Mouse (Mus musculus): ENCODE measurements around the gene Sufu. TPM values are rescaled to one million over a fixed set of nuclear protein-coding genes. Genes with fewer than 3 reads are reported as not detected.
A peak's percentile ranks its signal among the peaks of the same experiment; 100 is the strongest.

The Sufu gene
- total RNA-seq, 2 experiments from 2014 or later = 30.5 to 34.6 TPM

GRCm38 (mm10) chr19:46389872-46390271, 6.8 kb upstream of the Sufu start:
- DNase-seq (ENCODE audit: low spot score in 2 of 2) = no peak

GRCm38 (mm10) chr19:46392018-46392417, 4.7 kb upstream of the Sufu start:
- DNase-seq (ENCODE audit: low spot score in 2 of 2) = no peak

DNA sequence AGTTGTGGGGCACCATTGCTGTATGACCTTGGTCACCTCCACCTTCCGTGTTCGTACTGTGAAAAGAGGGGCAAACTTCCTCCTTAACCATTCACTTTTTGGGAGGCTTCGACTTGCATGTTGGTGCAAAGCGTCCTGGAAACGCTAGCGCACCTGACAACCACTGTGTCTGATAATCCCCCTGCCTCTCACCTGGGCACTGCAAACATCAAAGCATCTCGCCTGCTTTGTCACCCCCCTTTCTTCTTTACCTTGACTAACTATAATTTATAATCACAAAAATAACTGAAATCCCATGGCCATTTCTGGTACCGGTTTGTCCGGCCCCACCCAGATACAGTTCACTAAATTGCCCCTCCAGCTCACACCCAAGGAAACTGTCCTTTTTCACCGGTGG, 2.0 kb upstream of the Sufu start:
- DNase-seq (ENCODE audit: low spot score in 2 of 2) = no peak

DNA sequence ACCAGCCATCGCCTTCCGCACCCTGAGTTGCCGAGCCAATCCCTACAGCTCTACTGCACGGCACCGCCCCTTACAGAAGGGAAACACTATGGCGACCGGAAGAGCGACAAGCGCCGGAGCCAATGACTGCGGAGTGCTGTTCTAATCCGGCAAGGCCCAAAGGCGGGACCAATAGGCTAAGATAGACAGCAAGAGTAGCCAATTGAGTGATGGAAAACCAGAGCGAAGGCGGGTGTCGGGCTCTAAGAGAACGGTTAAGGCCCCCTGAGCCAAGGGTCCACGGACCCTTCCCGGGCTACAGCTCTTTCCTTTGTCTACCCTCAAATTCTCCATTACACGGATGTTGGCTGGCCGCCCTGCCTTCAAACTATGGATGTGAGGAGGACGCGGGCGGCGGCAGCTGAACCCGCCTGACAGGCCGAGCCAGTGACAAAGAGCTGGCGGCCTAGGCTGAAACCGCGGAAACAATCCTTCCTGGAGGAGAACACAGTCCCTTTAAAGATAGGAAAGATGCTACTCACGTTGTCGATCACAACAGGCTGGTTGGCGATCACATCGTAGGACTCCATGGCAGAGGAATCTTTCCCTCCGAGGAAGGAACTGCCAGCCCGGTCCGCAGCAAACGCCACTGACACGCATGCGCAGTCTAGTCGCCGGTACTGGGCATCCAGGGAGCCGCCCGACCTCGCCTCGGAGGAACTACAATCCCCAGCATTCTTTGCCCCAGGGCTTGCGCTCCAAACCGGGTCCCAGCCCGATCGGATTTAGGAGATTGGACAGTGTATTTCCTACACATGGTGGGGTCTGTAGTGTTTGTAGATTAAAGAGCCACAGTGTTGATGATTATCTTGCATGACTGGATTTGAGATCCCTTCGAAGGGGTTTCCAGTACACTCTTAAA, 1.3 kb upstream of the Sufu start, which contains the start of gene Actr1a:
Gene Actr1a (minus strand): TSS at position 640 of the 901 bp plus-strand sequence.
- DNase-seq (ENCODE audit: low spot score in 2 of 2) = peak; percentile 79 to 95

GRCm38 (mm10) chr19:46396109-46396508, 587 bp upstream of the Sufu start:
- DNase-seq (ENCODE audit: low spot score in 2 of 2) = no peak

DNA sequence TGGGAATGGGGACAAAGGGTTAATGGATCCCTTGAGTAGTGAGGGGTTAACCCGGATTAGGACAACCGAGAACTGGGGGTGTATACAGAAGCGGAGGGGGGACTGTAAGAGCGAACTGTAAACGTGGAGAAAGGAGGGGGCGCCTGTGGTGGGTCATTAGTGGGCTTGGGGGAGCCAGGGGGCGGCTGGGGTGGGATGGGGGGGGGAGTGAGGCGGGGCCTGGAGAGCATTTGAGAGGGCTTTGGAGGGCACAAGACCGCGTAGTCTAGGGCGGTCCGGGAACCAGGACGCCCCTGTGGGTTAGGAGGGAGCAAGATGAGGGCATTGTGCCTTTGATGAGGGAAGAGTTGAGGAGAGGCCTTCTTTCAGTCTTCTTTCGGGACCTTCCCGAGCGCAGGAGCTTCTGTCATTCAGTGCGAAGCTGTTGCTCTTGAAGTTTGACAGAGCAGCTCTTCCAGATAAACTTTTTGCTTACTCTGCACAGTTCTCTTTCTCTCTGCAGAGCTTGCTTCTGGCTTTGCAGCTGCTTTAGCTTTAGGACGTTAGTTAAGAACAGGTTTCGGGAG, 823 bp downstream of the Sufu start:
- DNase-seq (ENCODE audit: low spot score in 2 of 2) = no peak

DNA sequence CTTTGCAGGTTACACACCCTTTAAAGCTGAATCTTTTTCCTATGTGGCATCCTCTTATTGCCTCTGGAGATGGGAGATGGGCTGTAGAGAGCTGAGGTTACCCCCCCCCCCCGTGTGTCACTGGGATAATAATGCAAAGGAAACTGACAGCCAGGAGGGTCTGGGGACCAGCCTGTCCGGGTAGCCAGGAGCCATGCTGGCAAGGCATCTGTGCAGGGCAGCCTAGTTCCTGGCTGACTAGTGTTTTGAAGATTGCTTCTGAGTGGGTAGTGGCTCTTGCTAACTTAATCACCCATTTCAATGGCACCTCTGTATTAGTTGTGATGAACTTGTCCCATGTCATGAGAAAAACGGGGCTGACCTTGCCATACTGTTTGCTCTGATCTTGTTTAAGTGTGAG, 1.7 kb downstream of the Sufu start:
- no peak for DNase-seq (ENCODE audit: low spot score in 2 of 2)

- DNase-seq (ENCODE audit: low spot score in 2 of 2) = no peak
Observed at GRCm38 (mm10) chr19:46399372-46399771, 2.7 kb downstream of the Sufu start.

- no peak for DNase-seq (ENCODE audit: low spot score in 2 of 2)
Observed at GRCm38 (mm10) chr19:46399886-46400285, 3.2 kb downstream of the Sufu start.

- DNase-seq (ENCODE audit: low spot score in 2 of 2) = no peak
Observed at GRCm38 (mm10) chr19:46400558-46400957, 3.9 kb downstream of the Sufu start.

DNA sequence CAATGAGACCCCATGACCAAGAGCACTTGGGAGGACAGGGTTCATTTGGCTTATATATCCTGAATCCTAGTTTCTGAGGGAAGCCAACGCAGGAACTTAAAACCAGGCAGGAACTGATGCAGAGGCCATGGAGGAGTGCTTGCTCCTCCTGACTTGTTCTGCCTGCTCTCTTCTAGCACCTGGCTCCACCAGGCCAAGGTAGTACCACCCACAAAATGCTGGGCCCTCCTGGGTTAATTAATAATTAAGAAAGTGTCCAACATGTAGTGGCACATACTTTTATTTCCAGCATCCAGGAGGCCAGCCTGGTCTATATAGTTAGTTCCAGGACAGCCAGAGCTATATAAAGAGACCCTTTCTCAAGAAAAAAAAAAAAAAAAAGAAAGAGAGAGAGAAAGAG, 7.3 kb downstream of the Sufu start:
- DNase-seq (ENCODE audit: low spot score in 2 of 2) = no peak

- DNase-seq (ENCODE audit: low spot score in 2 of 2) = no peak
Observed at GRCm38 (mm10) chr19:46406592-46407386, 10.1 kb downstream of the Sufu start.

DNA sequence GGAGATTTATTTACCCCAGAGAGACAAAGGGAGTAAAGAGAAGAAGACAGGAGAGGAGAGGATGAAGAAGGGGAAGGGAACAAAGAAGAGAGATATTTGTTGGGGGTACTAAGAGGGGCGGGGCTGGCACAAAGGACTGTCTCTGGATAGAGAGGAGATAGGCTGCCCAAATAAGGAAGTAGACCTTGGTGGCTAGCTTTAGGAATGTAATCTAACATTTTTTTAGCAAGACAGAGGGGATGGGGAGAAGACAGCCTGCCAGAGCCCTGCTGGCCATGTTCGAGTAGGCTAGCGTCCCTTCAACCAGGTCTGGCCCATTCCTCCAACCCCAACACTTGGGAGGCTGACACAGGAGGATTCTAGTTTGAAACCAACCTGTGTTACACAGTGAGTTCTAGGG, 12.8 kb downstream of the Sufu start:
- no peak for DNase-seq (ENCODE audit: low spot score in 2 of 2)

- DNase-seq (ENCODE audit: low spot score in 2 of 2) = no peak
Observed at GRCm38 (mm10) chr19:46412056-46412805, 15.5 kb downstream of the Sufu start.

- no peak for DNase-seq (ENCODE audit: low spot score in 2 of 2)
Observed at GRCm38 (mm10) chr19:46413969-46414368, 17.3 kb downstream of the Sufu start.

DNA sequence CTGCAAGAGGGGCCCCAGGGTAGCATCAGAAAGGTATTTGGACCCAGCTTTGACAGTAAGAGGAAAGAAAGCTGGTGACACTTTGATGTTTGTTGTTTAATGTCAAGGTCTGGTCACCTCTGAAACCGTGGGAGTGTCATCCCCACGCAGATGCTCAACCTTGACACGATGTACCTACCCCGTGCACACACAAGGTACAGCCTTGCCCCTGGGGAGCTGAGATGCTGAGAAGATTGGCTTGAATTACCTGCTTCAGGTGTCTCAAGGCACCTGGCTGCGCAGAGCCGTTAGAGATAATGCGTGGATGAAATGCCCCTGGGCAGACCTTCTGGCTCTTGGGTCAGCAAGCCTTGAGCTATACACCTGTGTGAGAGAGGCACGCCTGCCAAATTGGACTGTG, 17.8 kb downstream of the Sufu start:
- DNase-seq (ENCODE audit: low spot score in 2 of 2) = no peak

DNA sequence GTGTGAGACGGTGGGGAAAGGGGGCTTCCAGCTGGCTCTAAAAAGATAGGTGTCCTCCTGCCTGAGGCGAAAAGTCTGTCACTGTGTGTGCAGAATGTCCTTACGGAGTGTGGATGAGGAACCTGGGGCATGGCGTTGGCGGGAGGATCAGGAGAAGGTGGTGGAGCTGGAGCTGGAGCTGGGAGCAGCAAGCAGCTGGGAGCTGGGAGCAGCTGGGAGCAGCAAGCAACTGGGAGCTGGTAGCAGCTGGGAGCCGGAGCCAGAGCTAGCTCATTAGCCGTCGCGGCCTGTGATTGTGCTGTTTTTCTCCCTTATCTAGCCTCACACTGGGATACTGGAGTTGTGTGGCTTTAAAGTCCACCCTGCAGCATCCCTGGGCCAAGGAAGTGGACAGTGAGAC, 19.6 kb downstream of the Sufu start:
- DNase-seq (ENCODE audit: low spot score in 2 of 2) = no peak

- no peak for DNase-seq (ENCODE audit: low spot score in 2 of 2)
Observed at GRCm38 (mm10) chr19:46418051-46418450, 21.4 kb downstream of the Sufu start.

DNA sequence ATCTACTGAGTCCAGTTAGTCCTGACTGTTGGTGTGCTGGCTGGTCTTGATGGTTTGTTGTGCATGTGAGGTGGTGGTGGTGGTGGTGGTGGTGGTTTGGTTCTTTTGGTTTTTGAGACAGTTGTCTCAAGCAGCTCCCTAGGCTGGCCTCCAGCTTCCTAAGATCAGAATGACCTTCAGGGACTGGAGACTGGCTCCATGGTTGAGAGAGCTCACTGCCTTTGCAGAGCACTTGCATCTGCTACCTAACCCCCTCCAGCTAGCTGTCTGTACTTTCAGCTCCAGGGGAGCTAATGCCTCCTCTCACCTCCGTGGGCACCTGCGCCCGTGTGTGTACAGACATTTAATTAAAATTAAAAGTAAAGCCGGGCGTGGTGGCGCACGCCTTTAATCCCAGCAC, 23.7 kb downstream of the Sufu start:
- no peak for DNase-seq (ENCODE audit: low spot score in 2 of 2)

DNA sequence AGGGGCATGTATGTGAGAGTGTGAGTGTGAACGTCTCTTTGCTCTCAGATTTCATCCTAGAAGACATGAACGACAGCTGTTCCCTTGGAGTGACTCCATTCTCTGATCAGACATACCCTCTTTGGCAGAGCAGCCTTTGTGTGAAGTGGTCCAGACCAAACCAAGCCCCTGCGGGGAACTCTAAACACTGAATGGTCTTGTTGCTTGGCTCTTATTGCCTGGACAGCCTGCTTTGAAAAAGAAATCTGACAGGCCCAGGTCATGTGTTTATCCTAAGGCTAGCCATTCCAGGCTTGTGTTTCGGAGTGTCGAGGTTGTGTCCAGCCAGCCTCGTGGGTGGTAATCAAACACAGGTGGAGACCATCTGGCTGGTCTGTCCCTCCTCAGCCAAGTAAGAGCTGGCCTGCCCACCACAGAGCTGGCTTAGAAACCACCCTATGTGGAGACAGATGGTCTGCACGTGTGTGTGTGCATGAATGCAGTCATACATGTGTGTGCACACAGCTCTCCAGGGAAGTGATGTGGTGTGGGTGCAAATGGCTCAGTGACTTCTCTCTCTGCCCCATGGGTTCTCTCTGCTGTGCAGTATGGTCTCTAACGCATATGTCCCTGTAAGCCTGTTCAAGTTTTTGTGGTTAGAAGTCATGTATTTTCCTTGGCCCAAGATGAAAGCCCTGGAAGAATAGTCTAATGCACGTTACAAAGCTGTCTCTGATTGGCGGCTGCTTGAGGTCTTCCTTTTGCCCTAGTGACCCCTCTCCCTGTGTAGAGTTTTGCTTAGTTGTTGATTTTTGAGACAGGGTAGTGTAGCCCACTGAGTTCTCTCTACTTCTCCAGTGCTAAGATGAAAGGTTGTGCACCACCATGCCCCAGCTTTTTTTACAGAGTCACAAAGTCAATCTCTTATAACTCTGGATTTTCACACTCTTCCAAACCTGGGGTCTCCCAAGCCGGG, 26.0 kb downstream of the Sufu start:
- no peak for DNase-seq (ENCODE audit: low spot score in 2 of 2)
